Mouse (Mus musculus) heart, embryonic 15.5 days (tissue): ENCODE results near the gene Enox1. TPM values are rescaled to one million over a fixed set of nuclear protein-coding genes. Genes with fewer than 3 reads are reported as not detected.

Experiments
- ATAC-seq: fragments of 200-750 bp; cut with Nextera tagmentation; replicated peaks from 2 replicates; pipeline ENCODE4 v1.8.0; 2017; ENCODE audit warnings: low read depth, moderate TSS enrichment; ENCODE audit not compliant: insufficient number of reproducible peaks, insufficient read depth, low FRiP score
- H3K27ac ChIP-seq: fragments of 300-500 bp; sonication (generic); 2 replicates; pipeline ENCODE4 v1.5.1; 2015; ENCODE audit warnings: mild to moderate bottlenecking, inconsistent platforms
- H3K27me3 ChIP-seq: fragments of 300-500 bp; sonication (generic); 2 replicates; pipeline ENCODE4 v1.6.1; 2015; ENCODE audit warnings: inconsistent platforms
- H3K36me3 ChIP-seq: fragments of 300-500 bp; sonication (generic); 2 replicates; pipeline ENCODE4 v1.6.1; 2015; ENCODE audit warnings: mild to moderate bottlenecking, inconsistent platforms
- H3K4me1 ChIP-seq: fragments of 300-500 bp; sonication (generic); replicated peaks from 2 replicates; pipeline ENCODE4 v1.6.1; 2015; ENCODE audit warnings: inconsistent platforms
- H3K4me2 ChIP-seq: fragments of 300-500 bp; sonication (generic); 2 replicates; pipeline ENCODE4 v1.6.1; 2015; ENCODE audit warnings: inconsistent platforms, mild to moderate bottlenecking, moderate library complexity
- H3K4me3 ChIP-seq: fragments of 300-500 bp; sonication (generic); 2 replicates; pipeline ENCODE4 v1.5.1; 2015; ENCODE audit warnings: mild to moderate bottlenecking, inconsistent platforms
- H3K9ac ChIP-seq: fragments of 300-500 bp; sonication (generic); 2 replicates; pipeline ENCODE4 v1.6.1; 2015; ENCODE audit warnings: mild to moderate bottlenecking, inconsistent platforms
- H3K9me3 ChIP-seq: fragments of 300-500 bp; sonication (generic); replicated peaks from 2 replicates; pipeline ENCODE4 v1.6.1; 2016; ENCODE audit warnings: inconsistent platforms
- WGBS: fragments of 180-500 bp; shearing (Covaris S2); methylation state at CpG from one replicate; pipeline ENCODE4 v1.1.7; 2015; ENCODE audit warnings: mixed read lengths; 5-methylcytosine and 5-hydroxymethylcytosine counted together
- polyA plus RNA-seq: library from polyadenylated mRNA; unstranded; fragments of >200 nt; fragmentation: Nextera tagmentation; extraction: Ambion mirVana; gene quantifications from 2 replicates; pipeline ENCODE4 v1.2.1, GENCODE M21; 2015

Enox1 gene
- polyA plus RNA-seq, 1 experiment from 2014 or later: 1.7 TPM

GRCm38 (mm10) chr14:77329791-77330190 lies 173.2 kb downstream of the Enox1 start:
- H3K9ac ChIP-seq: no peak overlapping the region
- no peaks in the 10 kb centered on the region for H3K36me3 ChIP-seq
- H3K4me3 ChIP-seq: no peak overlapping the region
- H3K9me3 ChIP-seq: no peaks in the 10 kb centered on the region
- no peak for ATAC-seq
- no peak overlapping the region for H3K4me2 ChIP-seq
- H3K4me1 ChIP-seq: no peaks in the 10 kb centered on the region
- no peak overlapping the region for H3K27ac ChIP-seq
- H3K27me3 ChIP-seq: no peaks in the 10 kb centered on the region

- 45% methylated on average over 11 of the region's 11 CpGs for WGBS
- no peak overlapping the region for H3K4me3 ChIP-seq
- no peak for ATAC-seq
Observed at GRCm38 (mm10) chr14:77343662-77344340, 187.2 kb downstream of the Enox1 start.

GRCm38 (mm10) chr14:77346296-77346695 lies 189.7 kb downstream of the Enox1 start:
- 65% methylated on average over 3 of the region's 3 CpGs for WGBS
- Histone ChIP-seq H3K4me2 (no peak overlapping the region), H3K9ac (no peak overlapping the region), H3K27me3 (no peaks in the 10 kb centered on the region), H3K4me3 (no peak overlapping the region), H3K27ac (no peak overlapping the region), H3K4me1 (peaks cover 2% of the 10 kb centered on the region; the same call in 1 of the 2 replicates), H3K9me3 (no peaks in the 10 kb centered on the region), H3K36me3 (no peaks in the 10 kb centered on the region)
- ATAC-seq: no peak

More at GRCm38 (mm10) chr14:77343662-77344340, 187.2 kb downstream of the Enox1 start:
- Histone ChIP-seq H3K4me1 (peaks cover 6% of the 10 kb centered on the region; the same call in 1 of the 2 replicates), H3K36me3 (no peaks in the 10 kb centered on the region), H3K27ac (no peak overlapping the region), H3K4me2 (peak overlapping the region; percentile 17), H3K27me3 (no peaks in the 10 kb centered on the region), H3K9ac (no peak overlapping the region), H3K9me3 (no peaks in the 10 kb centered on the region)

DNA sequence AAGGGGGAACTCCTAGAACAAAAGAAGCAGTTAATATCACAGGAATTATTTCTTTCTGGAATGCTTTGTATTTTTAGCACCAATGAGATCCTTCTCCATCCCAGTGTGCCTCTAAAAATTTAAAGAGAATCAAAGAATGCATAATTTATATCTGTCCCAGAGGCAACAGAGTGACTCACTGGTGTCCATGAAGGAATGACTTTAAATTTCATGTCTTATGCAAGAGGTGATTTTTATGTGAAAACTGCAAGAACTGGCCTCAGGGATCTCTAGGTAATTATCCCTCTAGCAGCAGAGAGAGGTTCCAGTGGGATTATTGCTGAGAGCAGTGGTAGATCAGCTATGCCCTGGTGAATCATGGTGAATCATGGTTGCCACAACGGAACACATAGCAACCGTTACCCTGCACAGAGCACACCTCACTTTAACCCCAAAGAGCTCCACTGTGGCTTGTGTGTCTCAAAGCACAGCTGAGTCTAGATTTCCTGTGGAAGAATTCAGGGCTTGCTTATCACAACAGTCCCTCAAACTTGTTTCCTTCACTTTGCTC lies 195.3 kb downstream of the Enox1 start:
- 59% methylated on average over 2 of the region's 2 CpGs for WGBS
- H3K27me3 ChIP-seq: no peaks in the 10 kb centered on the region
- ATAC-seq: no peak
- no peak overlapping the region for H3K4me2 ChIP-seq
- H3K4me1 ChIP-seq: no peaks in the 10 kb centered on the region
- no peak overlapping the region for H3K27ac ChIP-seq
- no peak overlapping the region for H3K9ac ChIP-seq
- no peaks in the 10 kb centered on the region for H3K9me3 ChIP-seq
- no peak overlapping the region for H3K4me3 ChIP-seq
- H3K36me3 ChIP-seq: no peaks in the 10 kb centered on the region

- Histone ChIP-seq H3K4me1 (no peaks in the 10 kb centered on the region), H3K4me2 (no peak overlapping the region), H3K4me3 (no peak overlapping the region), H3K9ac (no peak overlapping the region), H3K27me3 (no peaks in the 10 kb centered on the region), H3K9me3 (no peaks in the 10 kb centered on the region), H3K27ac (no peak overlapping the region), H3K36me3 (no peaks in the 10 kb centered on the region)
- WGBS: 69% methylated on average over 4 of the region's 4 CpGs
- ATAC-seq: no peak
Observed at GRCm38 (mm10) chr14:77362662-77363061, 206.1 kb downstream of the Enox1 start.

- H3K36me3 ChIP-seq: no peaks in the 10 kb centered on the region
- no peak overlapping the region for H3K4me2 ChIP-seq
- no peak overlapping the region for H3K9ac ChIP-seq
- no peak for ATAC-seq
- H3K27me3 ChIP-seq: no peaks in the 10 kb centered on the region
- 40% methylated on average over 8 of the region's 8 CpGs for whole genome bisulfite sequencing
- H3K9me3 ChIP-seq: no peaks in the 10 kb centered on the region
- no peak overlapping the region for H3K4me3 ChIP-seq
- peaks cover 3% of the 10 kb centered on the region; the same call in 1 of the 2 replicates for H3K4me1 ChIP-seq
- H3K27ac ChIP-seq: no peak overlapping the region
Observed at GRCm38 (mm10) chr14:77368411-77368810, 211.8 kb downstream of the Enox1 start.

DNA sequence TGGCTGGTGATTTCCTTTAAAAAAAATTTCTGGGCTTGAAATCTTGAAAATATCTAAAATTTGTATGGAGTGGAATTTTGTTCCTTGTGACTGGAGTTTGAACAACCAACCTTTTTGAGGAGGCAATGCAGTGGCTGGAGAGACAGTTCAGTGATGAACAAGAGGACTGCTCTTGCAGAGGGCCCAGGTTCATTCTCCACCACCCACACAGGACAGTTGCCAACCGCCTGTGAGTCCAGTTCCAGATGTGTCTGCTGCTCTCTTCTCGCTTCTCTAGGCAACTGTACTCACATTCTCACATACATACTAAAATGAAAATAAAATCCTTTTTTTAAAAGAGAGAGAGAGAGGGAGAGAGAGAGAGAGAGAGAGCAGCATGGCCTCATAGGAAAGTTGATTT lies 212.5 kb downstream of the Enox1 start:
- ATAC-seq: no peak
- H3K4me1 ChIP-seq: peaks cover 3% of the 10 kb centered on the region; the same call in 1 of the 2 replicates
- no peaks in the 10 kb centered on the region for H3K36me3 ChIP-seq
- H3K4me3 ChIP-seq: no peak overlapping the region
- 67% methylated on average over 2 of the region's 2 CpGs for whole genome bisulfite sequencing
- no peaks in the 10 kb centered on the region for H3K9me3 ChIP-seq
- H3K27ac ChIP-seq: no peak overlapping the region
- H3K27me3 ChIP-seq: no peaks in the 10 kb centered on the region
- no peak overlapping the region for H3K4me2 ChIP-seq
- H3K9ac ChIP-seq: no peak overlapping the region

DNA sequence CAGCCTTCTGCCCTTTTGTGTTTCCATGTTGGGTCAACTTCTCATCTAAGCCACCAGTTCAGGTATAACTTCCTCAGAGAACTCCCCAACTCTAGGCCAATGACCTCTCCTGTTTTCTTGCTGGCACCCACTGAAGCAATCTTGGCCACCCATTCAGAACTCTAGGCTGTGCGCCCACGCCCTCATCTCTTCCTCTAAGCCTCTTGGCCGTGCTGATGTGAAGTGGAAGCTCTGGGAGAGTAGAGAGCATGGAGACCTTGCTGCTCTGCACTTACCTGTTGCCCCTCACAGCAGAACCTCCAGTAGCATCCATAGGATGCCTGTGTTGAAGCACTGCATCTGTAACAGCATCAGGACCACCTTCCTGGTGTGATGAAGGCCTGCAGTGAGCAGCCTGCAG lies 214.0 kb downstream of the Enox1 start:
- H3K4me2 ChIP-seq: no peak overlapping the region
- no peak overlapping the region for H3K27ac ChIP-seq
- no peaks in the 10 kb centered on the region for H3K36me3 ChIP-seq
- no peak overlapping the region for H3K4me3 ChIP-seq
- ATAC-seq: no peak
- no peaks in the 10 kb centered on the region for H3K27me3 ChIP-seq
- WGBS: 76% methylated on average over 3 of the region's 3 CpGs
- H3K9me3 ChIP-seq: no peaks in the 10 kb centered on the region
- H3K9ac ChIP-seq: no peak overlapping the region
- H3K4me1 ChIP-seq: peaks cover 3% of the 10 kb centered on the region; the same call in 1 of the 2 replicates

- no peak overlapping the region for H3K9ac ChIP-seq
- H3K9me3 ChIP-seq: no peaks in the 10 kb centered on the region
- H3K27me3 ChIP-seq: no peaks in the 10 kb centered on the region
- no peak for ATAC-seq
- H3K4me1 ChIP-seq: peaks cover 8% of the 10 kb centered on the region; the same call in 1 of the 2 replicates
- H3K4me3 ChIP-seq: no peak overlapping the region
- H3K4me2 ChIP-seq: no peak overlapping the region
- whole genome bisulfite sequencing: 61% methylated on average over 5 of the region's 5 CpGs
- no peak overlapping the region for H3K27ac ChIP-seq
- H3K36me3 ChIP-seq: no peaks in the 10 kb centered on the region
Observed at GRCm38 (mm10) chr14:77371977-77372376, 215.4 kb downstream of the Enox1 start.

DNA sequence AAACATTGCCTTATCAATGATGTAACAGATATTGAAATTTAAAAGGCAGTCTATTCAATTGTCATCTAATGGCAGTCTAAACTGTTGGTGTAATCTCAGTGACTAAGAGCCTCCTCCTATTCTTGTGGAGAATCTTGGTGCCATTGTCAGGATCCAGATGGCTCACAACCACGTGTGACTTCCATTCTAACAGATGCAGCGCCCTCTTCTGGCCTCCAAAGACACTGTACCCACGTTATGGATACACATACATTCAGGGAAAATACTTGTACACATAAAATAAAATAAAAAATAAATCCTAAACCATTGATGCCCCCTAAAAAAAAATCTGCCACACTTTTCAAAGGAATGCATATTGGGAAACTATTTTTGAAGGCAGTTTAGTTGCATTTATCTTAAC lies 216.6 kb downstream of the Enox1 start:
- Histone ChIP-seq H3K4me2 (no peak overlapping the region), H3K36me3 (no peaks in the 10 kb centered on the region), H3K27me3 (no peaks in the 10 kb centered on the region), H3K9ac (no peak overlapping the region), H3K9me3 (no peaks in the 10 kb centered on the region), H3K27ac (no peak overlapping the region), H3K4me3 (no peak overlapping the region), H3K4me1 (peaks cover 8% of the 10 kb centered on the region; the same call in 1 of the 2 replicates)
- ATAC-seq: no peak
- WGBS: 69% methylated on average over 3 of the region's 3 CpGs

DNA sequence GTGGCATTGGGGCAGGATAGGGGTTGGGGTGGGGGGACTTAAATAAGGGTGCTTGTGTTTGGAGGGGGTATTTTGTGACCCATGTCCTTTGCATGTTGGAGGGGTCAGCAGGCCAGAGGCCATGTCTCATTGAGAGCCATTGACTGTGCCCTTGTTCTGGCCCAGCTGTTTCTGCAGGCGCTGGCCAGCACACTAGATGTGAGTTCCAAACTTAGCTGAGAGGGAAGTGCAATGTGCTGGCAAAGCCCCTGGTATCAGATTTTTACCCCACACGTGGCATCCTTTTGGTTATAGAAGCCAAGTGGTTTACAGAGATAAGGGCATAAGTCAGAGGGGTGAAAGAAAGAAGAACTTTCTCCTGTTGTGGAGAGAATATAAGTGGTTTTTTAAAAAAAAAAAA lies 218.5 kb downstream of the Enox1 start:
- Histone ChIP-seq H3K27me3 (no peaks in the 10 kb centered on the region), H3K36me3 (no peaks in the 10 kb centered on the region), H3K4me1 (peaks cover 5% of the 10 kb centered on the region; the same call in 1 of the 2 replicates), H3K9ac (no peak overlapping the region), H3K4me3 (no peak overlapping the region), H3K4me2 (no peak overlapping the region), H3K9me3 (no peaks in the 10 kb centered on the region), H3K27ac (no peak overlapping the region)
- WGBS: 17% methylated on average over 2 of the region's 2 CpGs
- no peak for ATAC-seq

GRCm38 (mm10) chr14:77375618-77376017 lies 219.1 kb downstream of the Enox1 start:
- no peaks in the 10 kb centered on the region for H3K27me3 ChIP-seq
- peaks cover 5% of the 10 kb centered on the region; the same call in 1 of the 2 replicates for H3K4me1 ChIP-seq
- H3K4me2 ChIP-seq: no peak overlapping the region
- WGBS: 31% methylated on average over 9 of the region's 9 CpGs
- no peak overlapping the region for H3K4me3 ChIP-seq
- H3K9ac ChIP-seq: no peak overlapping the region
- no peak overlapping the region for H3K27ac ChIP-seq
- H3K36me3 ChIP-seq: no peaks in the 10 kb centered on the region
- H3K9me3 ChIP-seq: no peaks in the 10 kb centered on the region
- no peak for ATAC-seq
